Mouse (Mus musculus) hindbrain, embryonic 14.5 days (tissue): Measurements from ENCODE around the gene Cacna1a. TPM values are rescaled to one million over a fixed set of nuclear protein-coding genes. Genes with fewer than 3 reads are reported as not detected.
A peak's percentile ranks its signal among the peaks of the same experiment; 100 is the strongest.

Source experiments
- ATAC-seq: fragments of 200-750 bp; cut with Nextera tagmentation; 2 replicates; pipeline ENCODE4 v1.8.0; 2017; ENCODE audit warnings: moderate number of reproducible peaks, mild to moderate bottlenecking, moderate TSS enrichment, moderate library complexity; ENCODE audit not compliant: low FRiP score
- DNase-seq: peaks from one replicate; pipeline ENCODE4 v3.0.0-alpha.2; 2015; ENCODE audit warnings: low spot score
- H3K27ac ChIP-seq: fragments of 300-500 bp; sonication (generic); 2 replicates; pipeline ENCODE4 v1.5.1; 2014; ENCODE audit warnings: mild to moderate bottlenecking, moderate library complexity
- H3K27me3 ChIP-seq: fragments of 300-500 bp; sonication (generic); 2 replicates; pipeline ENCODE4 v1.6.1; 2014; ENCODE audit warnings: mild to moderate bottlenecking, low read length, mixed read lengths; ENCODE audit not compliant: control insufficient read depth, insufficient read depth
- H3K36me3 ChIP-seq: fragments of 300-500 bp; sonication (generic); replicated peaks from 2 replicates; pipeline ENCODE4 v1.6.1; 2014; ENCODE audit not compliant: control insufficient read depth, insufficient read depth
- H3K4me1 ChIP-seq: fragments of 300-500 bp; sonication (generic); replicated peaks from 2 replicates; pipeline ENCODE4 v1.6.1; 2014; ENCODE audit warnings: antibody characterized with exemption, low read length, mixed read lengths; ENCODE audit not compliant: control insufficient read depth, insufficient read depth
- H3K4me2 ChIP-seq: fragments of 300-500 bp; sonication (generic); replicated peaks from 2 replicates; pipeline ENCODE4 v1.6.1; 2014; ENCODE audit warnings: mild to moderate bottlenecking, moderate library complexity
- H3K4me3 ChIP-seq: fragments of 300-500 bp; sonication (generic); replicated peaks from 2 replicates; pipeline ENCODE4 v1.5.1; 2014; ENCODE audit warnings: mild to moderate bottlenecking, low read length
- H3K9ac ChIP-seq: fragments of 300-500 bp; sonication (generic); 2 replicates; pipeline ENCODE4 v1.6.1; 2014
- H3K9me3 ChIP-seq: fragments of 300-500 bp; sonication (generic); 2 replicates; pipeline ENCODE4 v1.6.1; 2016; ENCODE audit warnings: low read length; ENCODE audit not compliant: control insufficient read depth
- WGBS: fragments of 180-500 bp; shearing (Covaris S2); extraction: QIAGEN DNeasy Blood & Tissue Kit; methylation state at CpG from one replicate; pipeline ENCODE4 v1.1.7; 2014; 5-methylcytosine and 5-hydroxymethylcytosine counted together
- polyA plus RNA-seq: library from polyadenylated mRNA; unstranded; fragments of >200 nt; fragmentation: Nextera tagmentation; extraction: Ambion mirVana; gene quantifications from 2 replicates; pipeline ENCODE4 v1.2.1, GENCODE M21; 2014

Gene Cacna1a
- polyA plus RNA-seq, 1 experiment from 2014 or later = 18.5 TPM

GRCm38 (mm10) chr8:84568737-84569136 is 180.5 kb downstream of the Cacna1a start:
- peaks cover 64% of the 10 kb centered on the region for H3K36me3 ChIP-seq

GRCm38 (mm10) chr8:84569921-84570673 is 181.9 kb downstream of the Cacna1a start:
- WGBS = 44% methylated on average over 25 of the region's 25 CpGs
- Histone ChIP-seq H3K4me3 (no peak overlapping the region), H3K9me3 (no peaks in the 10 kb centered on the region), H3K9ac (no peak overlapping the region), H3K27ac (no peak overlapping the region), H3K4me1 (no peaks in the 10 kb centered on the region), H3K4me2 (no peak overlapping the region), H3K36me3 (peaks cover 76% of the 10 kb centered on the region), H3K27me3 (no peaks in the 10 kb centered on the region)
- no peak for ATAC-seq
- DNase-seq = no peak

More at GRCm38 (mm10) chr8:84568737-84569136, 180.5 kb downstream of the Cacna1a start:
- Histone ChIP-seq H3K9ac (no peak overlapping the region), H3K4me1 (no peaks in the 10 kb centered on the region), H3K4me3 (no peak overlapping the region), H3K9me3 (no peaks in the 10 kb centered on the region), H3K4me2 (no peak overlapping the region), H3K27me3 (no peaks in the 10 kb centered on the region), H3K27ac (no peak overlapping the region)
- no peak for DNase-seq
- no peak for ATAC-seq
- WGBS = 86% methylated on average over 8 of the region's 8 CpGs

- WGBS = 90% methylated on average over 4 of the region's 4 CpGs
- no peaks in the 10 kb centered on the region for H3K9me3 ChIP-seq
- H3K4me2 ChIP-seq = no peak overlapping the region
- no peak overlapping the region for H3K4me3 ChIP-seq
- H3K27me3 ChIP-seq = no peaks in the 10 kb centered on the region
- no peak overlapping the region for H3K9ac ChIP-seq
- H3K27ac ChIP-seq = no peak overlapping the region
- ATAC-seq (no peak), DNase-seq (no peak)
- no peaks in the 10 kb centered on the region for H3K4me1 ChIP-seq
- H3K36me3 ChIP-seq = peaks cover 36% of the 10 kb centered on the region
Observed at GRCm38 (mm10) chr8:84577432-84577831, 189.2 kb downstream of the Cacna1a start.

GRCm38 (mm10) chr8:84579595-84579994 is 191.4 kb downstream of the Cacna1a start:
- DNase-seq = peak; percentile 66
- 0 out of 2 replicates have a peak, but pooled peaks have one; percentile 39 for ATAC-seq
- Histone ChIP-seq H3K4me1 (no peaks in the 10 kb centered on the region), H3K4me2 (no peak overlapping the region), H3K9me3 (no peaks in the 10 kb centered on the region), H3K4me3 (no peak overlapping the region), H3K27ac (no peak overlapping the region), H3K9ac (no peak overlapping the region), H3K27me3 (no peaks in the 10 kb centered on the region), H3K36me3 (peaks cover 41% of the 10 kb centered on the region)
- 23% methylated on average over 3 of the region's 3 CpGs for whole genome bisulfite sequencing

GRCm38 (mm10) chr8:84585311-84585710 is 197.1 kb downstream of the Cacna1a start:
- 52% methylated on average over 1 of the region's 1 CpGs for WGBS
- Histone ChIP-seq H3K9me3 (no peaks in the 10 kb centered on the region), H3K9ac (no peak overlapping the region), H3K36me3 (peaks cover 61% of the 10 kb centered on the region), H3K4me2 (no peak overlapping the region), H3K4me3 (no peak overlapping the region), H3K27ac (no peak overlapping the region), H3K4me1 (no peaks in the 10 kb centered on the region), H3K27me3 (no peaks in the 10 kb centered on the region)
- no peak for ATAC-seq
- no peak for DNase-seq

- H3K27me3 ChIP-seq = no peaks in the 10 kb centered on the region
- H3K9me3 ChIP-seq = no peaks in the 10 kb centered on the region
- no peak overlapping the region for H3K9ac ChIP-seq
- WGBS = 74% methylated on average over 2 of the region's 2 CpGs
- no peak overlapping the region for H3K27ac ChIP-seq
- DNase-seq (no peak), ATAC-seq (no peak)
- no peak overlapping the region for H3K4me2 ChIP-seq
- H3K4me1 ChIP-seq = no peaks in the 10 kb centered on the region
- H3K36me3 ChIP-seq = peaks cover 56% of the 10 kb centered on the region
- H3K4me3 ChIP-seq = no peak overlapping the region
Observed at GRCm38 (mm10) chr8:84586221-84586620, 198.0 kb downstream of the Cacna1a start.

GRCm38 (mm10) chr8:84588498-84588897 is 200.3 kb downstream of the Cacna1a start:
- H3K4me1 ChIP-seq = no peaks in the 10 kb centered on the region
- DNase-seq (no peak), ATAC-seq (no peak)
- no peaks in the 10 kb centered on the region for H3K9me3 ChIP-seq
- WGBS = 79% methylated on average over 11 of the region's 11 CpGs
- no peak overlapping the region for H3K4me3 ChIP-seq
- no peaks in the 10 kb centered on the region for H3K27me3 ChIP-seq
- H3K4me2 ChIP-seq = no peak overlapping the region
- H3K9ac ChIP-seq = no peak overlapping the region
- H3K36me3 ChIP-seq = peaks cover 38% of the 10 kb centered on the region
- no peak overlapping the region for H3K27ac ChIP-seq

- Histone ChIP-seq H3K27me3 (no peaks in the 10 kb centered on the region), H3K4me2 (no peak overlapping the region), H3K4me3 (no peak overlapping the region), H3K9me3 (no peaks in the 10 kb centered on the region), H3K27ac (no peak overlapping the region), H3K36me3 (peaks cover 22% of the 10 kb centered on the region), H3K9ac (no peak overlapping the region), H3K4me1 (no peaks in the 10 kb centered on the region)
- DNase-seq (peak; percentile 80), ATAC-seq (no peak)
- WGBS = 30% methylated on average over 15 of the region's 15 CpGs
Observed at GRCm38 (mm10) chr8:84592015-84592662, 203.9 kb downstream of the Cacna1a start.

GRCm38 (mm10) chr8:84593143-84593542 is 204.9 kb downstream of the Cacna1a start:
- H3K27me3 ChIP-seq = no peaks in the 10 kb centered on the region
- H3K4me1 ChIP-seq = no peaks in the 10 kb centered on the region
- no peak overlapping the region for H3K9ac ChIP-seq
- DNase-seq (no peak), ATAC-seq (no peak)
- H3K27ac ChIP-seq = no peak overlapping the region
- H3K36me3 ChIP-seq = peaks cover 12% of the 10 kb centered on the region; the same call in 1 of the 2 replicates
- H3K9me3 ChIP-seq = no peaks in the 10 kb centered on the region
- H3K4me3 ChIP-seq = no peak overlapping the region
- H3K4me2 ChIP-seq = no peak overlapping the region
- WGBS = 91% methylated on average over 1 of the region's 1 CpGs
